Mouse (Mus musculus) heart, postnatal 10 days (tissue): ENCODE data around the gene Klk1b5. TPM values are rescaled to one million over a fixed set of nuclear protein-coding genes. Genes with fewer than 3 reads are reported as not detected.
A peak's percentile ranks its signal among the peaks of the same experiment; 100 is the strongest.
"Not testable (repeated sequence)": the region's sequence is repeated elsewhere in the genome, so short reads cannot be mapped to it uniquely, and the experiment has no call there.

Source experiments
- DNase-seq, 2 experiments: peaks; one replicate each; pipeline ENCODE4 v3.0.0; 2021
- intact Hi-C: fragments of 180-260 bp; cut with DNase I; formaldehyde crosslinking; loops from one replicate; pipeline ENCODE4 v1.15.1; 2025
- total RNA-seq, 2 experiments: library from RNA; stranded (reverse); gene quantifications; 2 replicates each; pipeline ENCODE4 v1.2.3; 2021

The Klk1b5 gene
- not detected for total RNA-seq

DNA sequence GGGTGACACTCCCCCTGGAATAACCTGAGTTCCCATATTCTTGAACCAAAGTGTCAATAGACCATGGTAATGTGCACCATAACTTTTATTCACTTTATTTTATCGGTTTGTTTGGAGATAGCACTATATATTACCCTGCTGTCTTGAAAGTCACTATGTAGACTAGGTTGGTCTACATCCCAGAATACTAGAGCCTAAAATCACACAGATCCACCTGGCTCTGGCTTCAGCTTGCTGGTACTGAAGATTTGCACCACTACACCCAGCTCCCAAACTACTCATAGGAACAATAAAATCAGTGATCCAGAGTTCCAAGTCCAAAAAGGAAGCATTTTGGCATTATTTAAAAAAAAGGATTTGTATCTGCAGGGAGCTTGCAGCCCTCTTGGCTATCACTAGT is at the start of gene Klk1b5:
Gene Klk1b5 (plus strand): TSS at position 301 of the 400 bp plus-strand sequence.
- no peak for DNase-seq
- intact Hi-C loops: no loop called here

DNA sequence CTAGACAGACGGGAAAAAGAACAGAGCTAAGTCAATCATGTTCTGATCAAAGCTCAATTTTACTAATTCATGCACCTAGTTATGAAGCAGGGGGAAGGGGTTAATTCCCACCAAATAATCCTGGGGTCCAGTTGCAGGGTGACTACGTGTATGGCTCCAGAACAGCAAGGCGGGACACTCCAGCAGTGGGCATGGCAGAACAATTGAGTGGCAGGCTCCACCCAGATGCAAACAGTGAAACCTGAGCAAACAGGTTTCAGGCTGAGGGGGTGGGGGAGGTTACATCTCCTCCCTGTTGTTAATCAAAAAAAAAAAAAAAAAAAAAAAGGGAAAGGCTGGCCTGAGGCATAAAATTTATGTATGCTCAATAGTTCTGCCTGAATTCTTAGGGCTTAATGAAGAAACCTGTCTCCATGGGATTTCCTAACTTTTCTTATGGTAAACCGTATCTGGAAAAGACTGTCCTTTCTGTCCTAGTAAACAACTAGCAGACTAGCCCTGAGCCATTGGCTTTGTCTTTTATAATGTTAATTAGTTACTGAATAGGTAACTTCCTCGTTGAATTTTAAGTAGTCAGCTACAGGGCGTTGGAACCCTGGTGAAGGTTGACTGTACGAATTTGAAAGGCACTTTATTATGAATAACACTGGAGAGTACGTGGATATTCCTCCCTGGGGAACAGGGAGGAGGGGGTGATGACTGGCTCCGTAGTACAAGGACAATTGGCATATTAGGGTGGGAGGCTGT is 36.3 kb upstream of the Klk1b5 start:
- no peak for DNase-seq
- intact Hi-C loops: no loop called here

DNA sequence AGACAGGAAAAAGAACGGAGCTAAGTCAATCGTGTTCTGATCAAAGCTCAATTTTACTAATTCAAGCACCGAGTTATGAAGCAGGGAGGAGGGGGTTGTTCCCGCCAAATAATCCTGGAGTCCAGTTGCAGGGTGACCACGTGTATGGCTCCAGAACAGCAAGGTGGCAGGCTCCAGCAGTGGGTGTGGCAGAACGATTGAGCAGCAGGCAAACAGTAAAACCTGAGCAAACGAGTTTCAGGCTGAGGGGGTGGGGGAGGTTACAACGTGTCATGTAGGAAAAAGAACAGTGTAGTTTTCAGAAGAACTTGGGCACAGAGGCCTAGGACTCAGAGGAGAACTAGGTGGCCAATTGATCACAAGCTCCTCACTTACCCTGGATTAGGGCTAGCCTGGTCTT is 29.2 kb upstream of the Klk1b5 start:
- intact Hi-C loops, DNase-seq: not testable (repeated sequence)

DNA sequence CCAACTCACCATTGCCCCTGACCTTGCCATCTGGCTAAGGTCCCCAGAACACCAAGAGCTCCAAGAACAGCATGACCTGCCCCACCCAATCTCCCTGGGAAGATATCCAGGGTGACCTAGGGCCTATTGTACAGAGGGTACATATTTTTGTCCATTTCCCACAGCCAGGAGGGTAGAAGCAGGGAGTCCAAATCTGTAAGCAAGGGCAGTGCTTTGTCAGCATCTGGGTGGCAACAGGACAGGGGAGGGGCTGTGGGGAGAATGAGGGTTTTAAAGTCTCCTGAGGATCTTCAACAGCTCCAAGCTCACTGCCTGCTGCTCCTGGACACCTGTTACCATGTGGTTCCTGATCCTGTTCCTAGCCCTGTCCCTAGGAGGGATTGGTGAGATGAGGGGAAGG is 27.8 kb upstream of the Klk1b5 start, which contains the start of gene Klk1b24:
Gene Klk1b24 (plus strand): TSS at position 301 of the 400 bp plus-strand sequence.
- intact Hi-C loops, DNase-seq: not testable (repeated sequence)

DNA sequence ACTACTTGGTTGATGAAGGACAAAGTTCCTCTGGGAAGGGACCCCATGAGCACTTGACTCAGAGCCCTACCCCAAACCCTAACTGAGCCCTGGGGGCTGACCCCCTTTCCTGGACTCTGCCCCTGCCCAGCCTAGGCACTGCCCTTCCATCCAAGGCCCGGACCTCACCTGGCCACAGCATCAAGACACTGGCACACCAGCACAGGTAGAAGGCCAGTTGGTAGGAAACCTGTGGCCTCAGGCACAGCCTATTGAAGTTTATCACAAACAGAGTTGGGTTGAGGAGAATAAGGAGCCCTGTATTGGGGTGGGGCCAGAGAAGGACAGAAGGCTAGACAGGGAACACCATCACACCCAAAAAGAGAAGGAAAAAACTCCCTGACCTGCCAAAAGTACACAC is 22.3 kb upstream of the Klk1b5 start:
- DNase-seq, intact Hi-C loops: not testable (repeated sequence)

DNA sequence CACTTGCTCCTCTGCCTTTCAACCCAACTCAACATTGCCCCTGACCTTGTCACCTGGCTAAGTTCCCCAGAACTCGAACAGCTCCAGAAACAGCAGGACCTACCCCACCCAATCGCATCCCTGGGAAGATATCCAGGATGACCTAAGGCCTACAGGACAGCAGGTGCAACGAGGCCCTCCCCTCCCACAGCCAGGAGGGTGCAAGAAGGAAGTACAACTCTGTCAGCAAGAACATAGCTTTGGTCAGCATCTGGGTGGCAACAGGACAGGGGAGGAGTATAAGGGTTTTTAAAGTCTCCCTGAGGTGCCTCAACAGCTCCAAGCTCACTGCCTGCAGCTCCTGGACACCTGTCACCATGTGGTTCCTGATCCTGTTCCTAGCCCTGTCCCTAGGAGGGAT is 17.9 kb upstream of the Klk1b5 start, which contains the start of gene Klk1b3:
Gene Klk1b3 (plus strand): TSS at position 301 of the 400 bp plus-strand sequence.
- intact Hi-C loops: no loop called here
- no peak for DNase-seq

DNA sequence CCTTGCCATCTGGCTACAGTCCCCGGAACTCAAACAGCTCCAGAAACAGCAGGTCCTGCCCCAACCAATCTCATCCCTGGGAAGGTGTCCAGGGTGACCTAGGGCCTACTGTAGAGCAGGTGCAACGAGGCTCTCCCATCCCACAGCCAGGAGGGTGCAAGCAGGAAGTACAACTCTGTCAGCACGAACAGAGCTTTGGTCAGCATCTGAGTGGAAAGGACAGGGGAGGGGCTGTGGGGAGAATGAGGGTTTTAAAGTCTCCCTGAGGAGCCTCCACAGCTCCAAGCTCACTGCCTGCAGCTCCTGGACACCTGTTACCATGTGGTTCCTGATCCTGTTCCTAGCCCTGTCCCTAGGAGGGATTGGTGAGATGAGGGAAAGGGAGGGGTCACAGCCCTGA is 8.6 kb upstream of the Klk1b5 start, which contains the start of gene Klk1b4:
Gene Klk1b4 (plus strand): TSS at position 301 of the 400 bp plus-strand sequence.
- intact Hi-C loops: not testable (repeated sequence)

DNA sequence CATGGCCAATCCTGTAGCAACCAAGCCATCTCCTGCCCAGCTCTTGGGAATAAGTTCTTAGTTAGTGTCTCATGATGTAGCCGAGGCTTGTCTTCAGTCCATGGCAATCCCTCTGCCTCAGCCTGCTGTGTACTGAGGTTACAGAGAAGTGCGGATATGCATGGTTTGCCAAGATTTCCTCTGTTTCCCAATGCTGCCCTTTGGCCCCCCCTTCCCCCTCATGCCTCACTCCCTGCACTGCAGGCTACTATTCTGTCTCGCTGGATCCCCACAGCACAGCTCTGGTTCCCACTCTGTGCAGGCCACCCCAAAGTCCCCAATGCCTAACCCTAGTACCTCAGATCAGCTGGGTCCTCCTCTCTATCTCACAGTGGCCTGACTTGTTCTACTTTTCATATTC is 7.4 kb upstream of the Klk1b5 start:
- intact Hi-C loops: no loop called here
- no peak for DNase-seq

More for the DNA sequence above, 8.6 kb upstream of the Klk1b5 start, which contains the start of gene Klk1b4:
- not testable (repeated sequence) for DNase-seq

DNA sequence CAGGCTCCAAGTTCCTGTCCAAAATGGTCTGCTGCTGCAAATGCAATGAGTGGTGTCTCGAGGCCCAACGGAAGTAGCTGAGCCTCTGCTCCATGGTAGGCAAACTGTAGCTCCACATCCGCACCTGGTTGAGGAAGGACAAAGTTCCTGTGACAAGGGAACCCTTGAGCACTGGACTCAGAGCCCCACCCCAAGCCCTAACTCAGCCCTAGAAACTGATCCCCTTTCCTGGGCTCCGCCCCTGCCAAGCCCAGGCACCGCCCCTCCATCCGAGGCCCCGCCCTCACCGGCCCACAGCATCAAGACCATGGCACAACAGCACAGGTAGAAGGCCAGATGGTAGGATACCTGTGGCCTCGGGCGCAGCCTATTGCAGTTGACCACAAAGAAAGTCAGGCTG is 5.9 kb downstream of the Klk1b5 start:
- DNase-seq, intact Hi-C loops: not testable (repeated sequence)

DNA sequence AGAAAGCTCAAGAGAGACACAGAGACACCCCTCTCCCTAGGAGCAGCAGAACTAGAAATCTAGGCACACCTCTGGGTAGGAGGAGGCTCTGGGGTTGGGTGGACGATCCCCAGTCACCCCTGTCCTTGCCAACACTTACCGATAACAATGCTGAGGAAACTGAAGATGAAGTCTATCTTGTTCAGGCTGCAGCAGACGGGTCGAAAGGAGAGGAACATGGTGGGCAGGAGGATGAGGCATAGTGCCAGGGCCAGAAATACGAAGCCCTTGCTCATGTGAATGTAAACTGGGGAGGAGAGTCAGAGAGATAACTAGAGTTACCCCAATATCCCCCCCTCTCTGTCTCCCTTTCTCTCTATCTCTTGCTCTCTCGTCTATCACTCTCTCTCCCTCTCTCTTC is 6.6 kb downstream of the Klk1b5 start:
- DNase-seq, intact Hi-C loops: not testable (repeated sequence)

DNA sequence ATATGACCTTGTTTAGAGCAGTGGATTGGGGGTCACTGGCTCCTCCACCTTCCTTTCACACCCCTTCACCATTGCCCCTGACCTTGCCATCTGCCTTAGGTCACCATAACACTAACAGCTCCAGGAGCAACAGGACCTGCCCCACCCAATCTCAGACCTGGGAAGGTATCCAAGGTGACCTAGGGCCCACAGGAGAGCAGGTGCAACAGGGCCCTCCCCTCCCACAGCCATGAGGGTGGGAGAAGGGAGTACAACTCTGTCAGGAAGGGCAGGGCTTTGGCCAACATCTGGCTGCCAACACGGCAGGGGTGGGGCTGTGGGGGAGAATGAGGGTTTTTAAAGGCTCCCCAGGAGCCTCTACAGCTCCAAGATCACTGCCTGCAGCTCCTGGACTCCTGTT is 9.3 kb downstream of the Klk1b5 start, which contains the start of gene Klk1:
Gene Klk1 (plus strand): TSS at position 285 of the 400 bp plus-strand sequence.
- no peak for DNase-seq
- intact Hi-C loops: no loop called here

DNA sequence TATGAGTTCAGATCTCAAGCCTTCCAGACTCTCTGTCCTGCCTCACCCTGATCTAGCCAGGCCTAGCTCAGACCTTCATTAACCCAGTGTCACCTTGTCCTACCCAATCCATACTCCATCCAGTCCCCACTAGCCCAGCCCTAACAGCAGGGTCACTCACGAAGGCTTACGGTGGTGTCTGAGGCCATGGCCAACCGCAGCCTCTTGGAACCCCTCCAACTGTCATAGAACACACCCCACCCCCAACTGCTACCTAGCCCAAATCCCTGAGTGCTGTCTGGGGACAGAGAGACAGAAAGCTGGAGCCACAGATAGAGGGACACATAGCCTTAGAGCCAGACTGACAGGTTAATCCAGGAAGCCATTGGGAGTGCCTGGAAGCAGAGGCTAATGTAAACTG is 20.2 kb downstream of the Klk1b5 start, which contains the start of gene Gm36864:
Gene Gm36864 (plus strand): TSS at position 269 of the 400 bp plus-strand sequence.
- intact Hi-C loops: no loop called here
- no peak for DNase-seq

DNA sequence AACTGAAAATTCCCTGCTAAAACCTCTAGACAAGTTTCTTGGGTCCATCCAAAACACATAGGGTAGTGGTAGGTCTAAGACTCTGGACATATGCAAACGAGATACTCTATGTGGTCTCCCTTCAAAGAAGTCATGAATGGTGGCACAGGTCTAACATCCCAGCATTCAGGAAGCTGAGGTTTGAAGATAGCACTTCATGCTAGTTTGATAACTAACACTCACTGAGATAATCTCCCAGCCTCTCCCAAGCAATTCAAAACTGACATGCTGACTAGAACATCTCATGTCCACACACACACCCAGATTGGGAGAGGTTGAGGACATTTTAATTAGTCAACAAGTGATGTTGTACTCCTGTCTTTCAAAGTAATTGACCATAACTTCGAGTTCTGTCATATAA is 24.2 kb downstream of the Klk1b5 start:
- intact Hi-C loops: loop anchor here (10.0 kb wide), 2 partner anchors 565 to 795 kb away; partner anchors contain the start of genes Cldnd2, Ctu1, Etfb and Gm45233
- no peak for DNase-seq

DNA sequence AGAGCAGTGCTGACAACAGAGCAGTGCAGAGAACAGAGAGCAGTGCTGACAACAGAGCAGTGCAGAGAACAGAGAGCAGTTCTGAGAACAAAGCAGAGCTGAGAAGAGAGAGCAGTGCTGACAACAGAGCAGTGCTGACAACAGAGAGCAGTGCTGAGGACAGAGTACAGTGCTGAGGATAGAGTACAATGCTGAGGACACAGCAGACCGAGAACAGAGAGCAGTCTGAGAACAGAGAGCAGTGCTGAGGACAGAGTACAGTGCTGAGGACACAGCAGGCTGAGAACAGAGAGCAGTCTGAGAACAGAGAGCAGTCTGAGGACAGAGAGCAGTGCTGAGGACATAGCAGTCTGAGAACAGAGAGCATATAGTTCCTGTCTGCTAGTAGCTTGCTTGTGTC is 25.0 kb downstream of the Klk1b5 start:
- intact Hi-C loops: loop anchor here (10.0 kb wide), 2 partner anchors 566 to 796 kb away; partner anchors contain the start of genes Cldnd2, Ctu1, Etfb and Gm45233
- DNase-seq: no peak

DNA sequence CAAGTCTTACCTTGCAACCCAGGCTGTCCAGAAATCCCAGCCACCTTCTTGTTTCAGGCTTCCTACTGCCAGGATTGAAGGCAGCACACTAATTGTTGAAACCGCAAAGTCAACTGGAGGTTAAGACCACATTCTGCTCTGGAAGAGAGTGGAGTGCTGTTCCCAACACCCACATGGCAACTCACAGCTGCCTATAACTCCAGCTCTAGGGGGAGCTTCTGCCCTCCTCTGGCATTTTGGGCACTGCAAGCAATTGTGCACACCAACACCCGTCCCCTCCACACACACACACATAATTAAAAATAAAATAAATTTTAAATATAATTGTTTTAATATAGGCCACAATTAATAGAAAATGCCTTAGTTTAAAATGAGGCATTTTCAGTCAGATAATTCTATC is 25.4 kb downstream of the Klk1b5 start:
- intact Hi-C loops: loop anchor here (10.0 kb wide), 2 partner anchors 566 to 796 kb away; partner anchors contain the start of genes Cldnd2, Ctu1, Etfb and Gm45233
- no peak for DNase-seq

DNA sequence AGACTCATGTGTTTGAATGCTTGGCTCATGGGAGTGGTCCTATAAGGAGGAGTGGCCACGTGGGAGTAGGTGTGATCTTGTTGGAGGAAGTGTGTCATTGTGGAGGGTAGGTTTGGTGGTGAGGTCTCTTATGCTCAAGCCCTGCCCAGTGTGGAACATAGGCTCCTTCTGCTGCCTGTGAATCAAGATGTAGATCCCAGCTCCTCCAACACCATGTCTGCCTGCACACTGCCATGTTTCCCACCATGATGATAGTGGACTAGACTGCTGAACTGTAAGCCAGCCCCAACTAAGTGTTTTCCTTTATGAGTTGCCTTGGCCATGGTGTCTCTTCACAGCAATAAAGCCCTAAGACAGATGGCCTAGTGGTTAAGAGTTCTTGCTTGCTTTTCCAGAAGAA is 28.3 kb downstream of the Klk1b5 start:
- no peak for DNase-seq
- intact Hi-C loops: loop anchor here (10.0 kb wide), 2 partner anchors 569 to 799 kb away; partner anchors contain the start of genes Cldnd2, Ctu1, Etfb and Gm45233

DNA sequence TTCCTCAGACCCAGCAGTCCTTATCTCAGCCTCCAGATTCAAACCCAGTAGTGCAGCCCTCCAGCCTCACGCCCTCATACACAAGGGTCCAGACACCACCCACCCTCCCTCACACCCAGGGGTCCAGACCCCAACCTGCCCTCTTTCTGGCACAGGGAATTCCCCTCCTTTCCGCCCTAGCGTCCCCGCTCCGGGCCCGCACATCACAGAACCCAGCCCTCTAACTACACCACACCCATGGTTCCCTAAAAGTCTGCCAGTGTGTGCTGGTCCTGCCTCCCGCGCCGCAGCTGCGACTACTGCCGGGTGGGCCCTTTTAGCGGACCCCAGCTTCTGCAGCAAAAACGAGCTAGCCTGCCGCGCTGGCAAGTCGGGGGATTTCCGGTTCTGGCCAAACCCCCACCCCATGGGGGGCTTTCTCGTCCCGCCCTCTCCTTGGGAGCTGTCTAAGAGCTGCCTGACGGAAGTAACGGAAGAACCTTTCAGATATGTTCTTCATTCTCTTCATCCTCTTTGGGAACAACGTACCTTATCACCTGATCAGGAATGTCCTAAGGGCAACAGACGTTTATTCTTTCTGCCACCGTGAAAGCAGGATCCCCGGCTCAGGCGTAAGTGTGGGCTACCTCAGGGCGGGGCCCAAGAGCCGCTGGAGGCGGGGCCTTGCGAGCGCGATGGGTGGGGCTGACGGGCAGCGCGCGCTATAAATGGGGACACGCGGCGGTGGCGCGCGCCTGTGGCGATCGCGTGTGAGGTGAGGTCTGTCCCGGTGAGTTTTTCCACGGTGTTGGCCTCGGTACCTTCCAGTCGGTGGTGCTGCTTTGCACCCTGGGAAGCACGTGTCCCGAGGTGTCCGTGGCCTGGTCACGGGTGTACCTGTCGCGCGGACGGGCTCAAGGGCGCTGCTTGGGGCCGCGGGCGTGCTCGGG is 30.6 kb downstream of the Klk1b5 start, which contains the start of the genes 1700028J19Rik and 2410002F23Rik:
Gene 1700028J19Rik (minus strand): TSS at position 641 of the 929 bp plus-strand sequence.
Gene 2410002F23Rik (plus strand): TSS at position 668 of the 929 bp plus-strand sequence.
- DNase-seq: peak; percentile 94 to 95
- intact Hi-C loops: loop anchor here (5.0 to 10.0 kb wide), 3 partner anchors 301 to 802 kb away; partner anchors contain the start of genes Cldnd2, Ctu1, Etfb and Gm45233

DNA sequence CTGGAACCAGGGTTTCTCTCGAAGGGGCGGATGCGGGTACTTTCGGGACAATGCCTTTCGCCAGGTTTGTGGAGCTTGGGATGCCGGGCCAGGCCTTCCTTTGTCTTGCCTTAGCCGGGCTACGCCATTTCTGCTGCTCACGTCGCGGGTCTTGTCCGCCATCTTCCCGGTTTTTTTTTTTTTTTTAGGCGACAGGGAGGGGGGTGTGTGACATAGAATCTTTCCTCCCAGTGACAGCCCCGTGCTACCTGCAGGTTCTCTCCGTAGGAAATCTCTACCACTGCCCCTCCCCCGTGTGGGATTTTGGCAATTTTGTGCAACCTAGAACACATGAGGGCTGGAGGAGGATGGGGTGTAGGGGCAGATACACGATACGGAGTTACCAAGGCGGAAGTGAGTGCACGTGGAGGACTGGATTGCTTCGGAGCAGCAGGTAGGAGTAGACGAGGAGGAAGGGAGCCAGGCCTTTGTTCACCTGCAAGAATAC is 31.3 kb downstream of the Klk1b5 start:
- DNase-seq: no peak
- intact Hi-C loops: loop anchor here (5.0 to 10.0 kb wide), 3 partner anchors 300 to 802 kb away; partner anchors contain the start of genes Cldnd2, Ctu1, Etfb and Gm45233

DNA sequence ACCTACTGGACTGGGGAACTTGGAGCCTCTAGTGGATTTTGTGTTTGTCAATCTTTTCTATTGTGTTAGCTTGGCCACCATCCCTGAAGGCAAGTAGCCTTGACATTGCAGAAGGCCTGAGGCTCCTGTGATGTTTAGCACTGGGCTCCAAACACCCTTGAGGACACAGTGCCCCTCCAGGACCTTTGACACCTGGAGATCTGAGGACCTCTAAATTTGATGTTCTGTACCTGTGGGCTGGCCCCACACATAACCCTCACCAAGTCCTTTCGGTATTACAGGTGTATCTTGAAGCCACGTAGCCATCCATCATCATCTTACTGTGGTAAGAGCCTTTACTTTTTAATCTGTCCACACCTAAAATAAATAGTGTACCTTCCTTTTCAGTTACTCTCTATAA is 32.2 kb downstream of the Klk1b5 start:
- no peak for DNase-seq
- intact Hi-C loops: loop anchor here (2.0 to 10.0 kb wide), 4 partner anchors 59 to 803 kb away; partner anchors contain the start of genes Cldnd2, Clec11a, Ctu1 and Etfb

DNA sequence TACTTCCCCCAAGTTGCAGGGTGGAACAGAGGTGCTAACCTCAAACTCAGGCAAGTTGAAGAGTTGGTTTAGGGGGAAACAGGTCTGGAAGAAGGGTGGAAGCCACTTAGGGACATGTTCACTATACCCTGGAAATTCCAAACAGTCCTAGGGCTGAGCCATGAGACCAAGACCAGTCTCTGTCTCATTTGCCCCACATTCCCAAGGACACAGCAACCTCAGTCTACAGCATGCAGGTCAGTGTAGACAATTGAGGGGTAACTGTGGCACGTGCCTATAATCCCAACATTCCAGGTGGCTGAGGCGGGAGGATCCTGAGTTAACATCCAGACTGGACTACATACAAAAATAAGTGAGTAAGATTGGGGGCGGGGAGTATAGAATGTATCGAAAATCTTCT is 33.5 kb downstream of the Klk1b5 start:
- intact Hi-C loops: loop anchor here (2.0 to 10.0 kb wide), 4 partner anchors 58 to 804 kb away; partner anchors contain the start of genes Cldnd2, Clec11a, Ctu1 and Etfb
- DNase-seq: no peak
